Mouse (Mus musculus): ENCODE measurements at regions not wholly inside any gene's neighbourhood (a gene's known extent, or its start where the extent isn't known, plus 50 kb on each side); places are given as distances from the start of the nearest gene placed in this dataset.

DNA sequence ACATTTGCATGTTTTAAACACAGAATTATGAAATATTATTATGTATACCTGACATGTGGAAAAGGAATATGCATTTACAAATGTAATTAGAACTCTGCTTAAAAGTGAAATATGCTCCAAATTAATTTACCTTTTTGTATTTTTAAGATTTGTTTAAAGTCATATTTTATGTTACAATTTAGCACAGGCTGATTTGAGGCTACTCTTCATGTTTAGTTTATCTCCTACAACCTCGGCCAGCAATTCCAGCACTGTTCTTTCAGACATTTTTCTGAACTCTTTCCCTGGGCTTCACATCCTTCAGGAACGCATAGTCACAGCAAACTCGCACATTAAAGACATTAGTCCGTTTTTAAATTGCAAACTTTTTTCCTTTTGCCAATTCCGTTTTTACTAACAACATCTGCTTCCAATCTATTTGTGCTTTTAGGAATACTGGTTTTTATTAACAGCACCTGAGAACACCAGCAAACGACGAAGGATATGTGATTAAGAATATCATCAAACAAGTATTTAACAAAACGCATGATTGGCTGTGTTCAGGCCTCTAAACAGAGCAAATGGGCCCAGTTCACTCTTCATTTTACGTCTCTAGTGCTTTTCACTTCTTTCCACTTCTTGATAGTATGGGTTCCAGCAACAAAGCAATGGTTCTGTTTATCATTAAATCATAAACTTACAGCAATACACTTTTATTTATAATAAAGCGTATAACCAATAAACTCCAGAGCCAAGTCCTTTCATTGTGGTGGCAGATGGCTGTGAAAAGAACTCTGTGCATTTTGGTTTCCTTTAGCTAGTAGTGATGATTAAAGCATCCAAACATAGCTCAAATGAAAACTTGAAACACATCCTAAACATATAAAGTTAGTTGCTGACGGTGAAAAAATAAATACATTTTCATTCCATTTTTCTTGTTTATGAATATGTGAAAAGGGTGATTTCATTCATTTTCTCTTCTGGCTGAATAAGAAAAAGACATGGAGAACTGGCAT, 251.3 kb upstream of the Nfe2l3 start:
- Histone ChIP-seq H3K4me1 (replicated peaks; ENCODE audit: control insufficient read depth in 2 of 2, insufficient read depth in 2 of 2, low read length in 1 of 2) (peaks cover 0 to 2% of the 10 kb centered on the region in 2 experiments; a peak in 3 of 4 replicates), H3K36me3 (replicated peaks; ENCODE audit: control insufficient read depth, insufficient read depth, low read depth) (no peaks in the 10 kb centered on the region), H3K9ac (replicated peaks) (no peak overlapping the region), H3K27me3 (ENCODE audit: control insufficient read depth, insufficient read depth, low read length) (peaks cover 85% of the 10 kb centered on the region), H3K4me2 (ENCODE audit: low read depth) (no peak overlapping the region), H3K9me3 (ENCODE audit: control insufficient read depth, low read length) (no peaks in the 10 kb centered on the region), H3K27ac (no peak overlapping the region), H3K4me3 (ENCODE audit: insufficient read depth in 1 of 2, low read depth in 2 of 2, low read length in 2 of 2) (no peak overlapping the region)
- no peak for ATAC-seq (ENCODE audit: insufficient read depth)
- WGBS (ENCODE audit: insufficient replicate concordance): 10% methylated on average over 11 of the region's 11 CpGs
- DNase-seq (ENCODE audit: low read depth in 3 of 3, low spot score in 3 of 3): no peak
- no peak for TF ChIP-seq EP300 (IDR thresholded peaks at IDR 0.05; ENCODE audit: low read depth)
- TF ChIP-seq CTCF (IDR thresholded peaks at IDR 0.05; ENCODE audit: low read depth): no peak

DNA sequence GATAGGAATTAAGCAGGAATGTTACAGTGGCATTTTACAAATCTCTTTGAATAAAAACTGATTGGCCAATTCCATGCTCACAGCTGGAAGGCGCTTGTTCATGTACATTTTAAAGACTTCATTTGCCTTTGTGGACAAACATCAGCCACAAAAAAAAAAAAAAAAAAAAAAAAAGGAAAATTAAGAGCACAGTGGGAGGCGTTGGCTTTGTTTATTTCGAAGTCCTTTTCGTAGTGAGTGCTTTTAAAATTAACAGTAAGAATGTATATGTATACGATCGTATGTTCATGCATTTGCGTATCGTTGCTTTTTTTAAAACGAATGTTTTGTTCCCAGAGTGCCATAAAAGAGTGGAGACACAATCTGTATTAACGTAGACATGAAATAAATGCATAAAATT, 250.6 kb upstream of the Nfe2l3 start:
- Histone ChIP-seq H3K36me3 (replicated peaks; ENCODE audit: control insufficient read depth, insufficient read depth, low read depth) (no peaks in the 10 kb centered on the region), H3K9ac (replicated peaks) (no peak overlapping the region), H3K9me3 (ENCODE audit: control insufficient read depth, low read length) (no peaks in the 10 kb centered on the region), H3K27me3 (ENCODE audit: control insufficient read depth, insufficient read depth, low read length) (peaks cover 85% of the 10 kb centered on the region), H3K4me2 (ENCODE audit: low read depth) (no peak overlapping the region), H3K4me3 (ENCODE audit: insufficient read depth in 1 of 2, low read depth in 2 of 2, low read length in 2 of 2) (no peak overlapping the region), H3K4me1 (replicated peaks; ENCODE audit: control insufficient read depth in 2 of 2, insufficient read depth in 2 of 2, low read length in 1 of 2) (peaks cover 0 to 2% of the 10 kb centered on the region in 2 experiments; a peak in 3 of 4 replicates), H3K27ac (no peak overlapping the region)
- TF ChIP-seq CTCF (IDR thresholded peaks at IDR 0.05; ENCODE audit: low read depth) (no peak), EP300 (IDR thresholded peaks at IDR 0.05; ENCODE audit: low read depth) (no peak)
- ATAC-seq (ENCODE audit: insufficient read depth) (no peak), DNase-seq (ENCODE audit: low read depth in 3 of 3, low spot score in 3 of 3) (no peak)
- 15% methylated on average over 10 of the region's 10 CpGs for WGBS (ENCODE audit: insufficient replicate concordance)

DNA sequence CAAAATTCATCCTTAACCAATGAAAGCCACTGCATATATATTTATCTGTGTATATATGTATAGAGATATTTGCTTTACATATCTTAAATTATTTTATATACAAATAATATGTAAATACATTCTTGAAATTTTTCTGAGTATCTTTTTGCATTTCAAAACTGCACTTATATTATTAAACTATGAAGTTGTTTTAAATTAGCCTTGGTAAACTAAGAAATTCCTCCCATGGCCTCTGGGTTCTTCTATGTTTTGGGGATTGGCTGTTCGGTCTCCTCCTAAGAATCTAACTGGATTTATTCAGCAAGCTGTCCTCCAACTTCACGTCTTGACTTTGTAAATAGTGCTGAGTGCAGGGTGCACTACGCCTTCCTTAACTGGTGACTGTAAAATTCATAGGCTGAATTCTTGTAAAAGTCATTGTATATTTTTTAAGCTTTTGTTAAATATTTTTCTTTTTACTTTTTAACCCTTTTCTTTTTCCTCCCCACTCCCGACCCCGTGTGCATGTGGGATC, 249.6 kb upstream of the Nfe2l3 start:
- H3K27me3 ChIP-seq (ENCODE audit: control insufficient read depth, insufficient read depth, low read length): peaks cover 82% of the 10 kb centered on the region

DNA sequence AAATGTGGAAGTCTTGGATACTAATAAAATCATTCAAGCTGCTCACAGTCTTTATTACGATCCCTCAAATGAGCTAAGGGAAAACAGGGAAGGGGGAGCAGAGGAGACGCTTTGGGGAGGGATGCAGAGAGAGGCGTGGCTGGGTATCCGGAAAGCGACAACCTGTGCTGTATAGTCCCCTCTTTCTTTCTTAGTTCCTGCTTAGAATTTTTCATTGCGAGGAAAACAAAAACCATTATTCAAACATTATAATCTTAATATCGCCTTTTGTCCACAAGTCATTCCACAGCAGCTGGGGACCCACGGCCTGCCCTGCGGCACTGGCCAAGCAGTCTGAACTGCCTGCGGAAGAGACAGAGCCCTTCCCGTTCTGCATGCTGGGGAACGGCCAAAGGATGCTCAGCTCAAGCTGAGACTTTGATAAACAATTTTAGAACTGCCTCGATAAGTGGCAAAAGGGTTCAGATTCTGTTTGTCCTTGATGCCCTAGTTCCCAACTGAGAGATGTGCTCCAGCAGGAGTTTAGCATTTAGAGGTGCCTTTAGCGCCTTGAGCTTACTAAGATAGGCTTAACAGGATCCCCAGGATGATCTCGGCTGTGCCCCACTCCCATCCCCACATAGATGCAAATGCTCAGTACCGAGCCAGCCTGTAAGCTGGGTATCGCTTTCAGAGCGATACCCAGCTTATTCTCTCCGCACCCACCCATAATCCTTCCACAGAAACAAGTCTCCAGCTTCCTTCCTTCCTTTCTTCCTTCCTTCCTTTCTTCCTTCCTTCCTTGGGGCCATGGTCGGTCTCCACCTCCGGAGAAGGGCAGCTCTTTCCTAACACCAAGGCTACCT, 248.7 kb upstream of the Nfe2l3 start:
- Histone ChIP-seq H3K27me3 (ENCODE audit: control insufficient read depth, insufficient read depth, low read length) (peaks cover 87% of the 10 kb centered on the region), H3K4me1 (replicated peaks; ENCODE audit: control insufficient read depth in 2 of 2, insufficient read depth in 2 of 2, low read length in 1 of 2) (no peaks in the 10 kb centered on the region; a peak in 2 of 4 replicates), H3K4me3 (ENCODE audit: insufficient read depth in 1 of 2, low read depth in 2 of 2, low read length in 2 of 2) (no peak overlapping the region), H3K9me3 (ENCODE audit: control insufficient read depth, low read length) (no peaks in the 10 kb centered on the region), H3K9ac (replicated peaks) (no peak overlapping the region), H3K36me3 (replicated peaks; ENCODE audit: control insufficient read depth, insufficient read depth, low read depth) (no peaks in the 10 kb centered on the region), H3K4me2 (ENCODE audit: low read depth) (no peak overlapping the region), H3K27ac (no peak overlapping the region)
- no peak for ATAC-seq (ENCODE audit: insufficient read depth)
- TF ChIP-seq EP300 (IDR thresholded peaks at IDR 0.05; ENCODE audit: low read depth): no peak
- no peak for TF ChIP-seq CTCF (IDR thresholded peaks at IDR 0.05; ENCODE audit: low read depth)
- WGBS (ENCODE audit: insufficient replicate concordance): 3% methylated on average over 21 of the region's 21 CpGs
- DNase-seq (ENCODE audit: low read depth in 3 of 3, low spot score in 3 of 3): no peak

More for the DNA sequence above, 249.6 kb upstream of the Nfe2l3 start:
- no peak overlapping the region for H3K27ac ChIP-seq
- H3K9me3 ChIP-seq (ENCODE audit: control insufficient read depth, low read length): no peaks in the 10 kb centered on the region
- no peak overlapping the region for H3K4me2 ChIP-seq (ENCODE audit: low read depth)
- no peaks in the 10 kb centered on the region; a peak in 2 of 4 replicates for H3K4me1 ChIP-seq (replicated peaks; ENCODE audit: control insufficient read depth in 2 of 2, insufficient read depth in 2 of 2, low read length in 1 of 2)
- no peaks in the 10 kb centered on the region for H3K36me3 ChIP-seq (replicated peaks; ENCODE audit: control insufficient read depth, insufficient read depth, low read depth)
- H3K9ac ChIP-seq (replicated peaks): no peak overlapping the region
- WGBS (ENCODE audit: insufficient replicate concordance): 10% methylated on average over 5 of the region's 5 CpGs
- TF ChIP-seq CTCF (IDR thresholded peaks at IDR 0.05; ENCODE audit: low read depth) (no peak), EP300 (IDR thresholded peaks at IDR 0.05; ENCODE audit: low read depth) (no peak)
- no peak overlapping the region for H3K4me3 ChIP-seq (ENCODE audit: insufficient read depth in 1 of 2, low read depth in 2 of 2, low read length in 2 of 2)
- ATAC-seq (ENCODE audit: insufficient read depth) (no peak), DNase-seq (ENCODE audit: low read depth in 3 of 3, low spot score in 3 of 3) (no peak)

All from liver, embryonic 14.5 days (tissue).